Mouse (Mus musculus) hindbrain, embryonic 13.5 days (tissue): Measurements from ENCODE around the gene Lrfn3. TPM values are rescaled to one million over a fixed set of nuclear protein-coding genes. Genes with fewer than 3 reads are reported as not detected.

Experiments used
- ATAC-seq: fragments of 200-750 bp; cut with Nextera tagmentation; 2 replicates; pipeline ENCODE4 v1.8.0; 2017; ENCODE audit warnings: moderate TSS enrichment; ENCODE audit not compliant: low FRiP score
- H3K27ac ChIP-seq: fragments of 300-500 bp; sonication (generic); 2 replicates; pipeline ENCODE4 v1.5.1; 2015; ENCODE audit warnings: inconsistent platforms, mild to moderate bottlenecking, moderate library complexity
- H3K27me3 ChIP-seq: fragments of 300-500 bp; sonication (generic); 2 replicates; pipeline ENCODE4 v1.6.1; 2015; ENCODE audit warnings: mild to moderate bottlenecking, inconsistent platforms
- H3K36me3 ChIP-seq: fragments of 300-500 bp; sonication (generic); 2 replicates; pipeline ENCODE4 v1.6.1; 2015; ENCODE audit warnings: mild to moderate bottlenecking, inconsistent platforms
- H3K4me1 ChIP-seq: fragments of 300-500 bp; sonication (generic); replicated peaks from 2 replicates; pipeline ENCODE4 v1.6.1; 2015; ENCODE audit warnings: inconsistent platforms
- H3K4me2 ChIP-seq: fragments of 300-500 bp; sonication (generic); 2 replicates; pipeline ENCODE4 v1.6.1; 2015; ENCODE audit warnings: inconsistent platforms, mild to moderate bottlenecking, moderate library complexity
- H3K4me3 ChIP-seq: fragments of 300-500 bp; sonication (generic); 2 replicates; pipeline ENCODE4 v1.5.1; 2015; ENCODE audit warnings: mild to moderate bottlenecking, inconsistent platforms
- H3K9ac ChIP-seq: fragments of 300-500 bp; sonication (generic); 2 replicates; pipeline ENCODE4 v1.6.1; 2015; ENCODE audit warnings: mild to moderate bottlenecking, inconsistent platforms
- H3K9me3 ChIP-seq: fragments of 300-500 bp; sonication (generic); 2 replicates; pipeline ENCODE4 v1.6.1; 2016; ENCODE audit warnings: inconsistent platforms
- WGBS: fragments of 180-500 bp; shearing (Covaris S2); methylation state at CpG from one replicate; pipeline ENCODE4 v1.1.7; 2015; 5-methylcytosine and 5-hydroxymethylcytosine counted together
- polyA plus RNA-seq: library from polyadenylated mRNA; unstranded; fragments of >200 nt; fragmentation: Nextera tagmentation; extraction: Ambion mirVana; gene quantifications from 2 replicates; pipeline ENCODE4 v1.2.1, GENCODE M21; 2015

The Lrfn3 gene
- polyA plus RNA-seq, 1 experiment from 2014 or later = 13.2 TPM

DNA sequence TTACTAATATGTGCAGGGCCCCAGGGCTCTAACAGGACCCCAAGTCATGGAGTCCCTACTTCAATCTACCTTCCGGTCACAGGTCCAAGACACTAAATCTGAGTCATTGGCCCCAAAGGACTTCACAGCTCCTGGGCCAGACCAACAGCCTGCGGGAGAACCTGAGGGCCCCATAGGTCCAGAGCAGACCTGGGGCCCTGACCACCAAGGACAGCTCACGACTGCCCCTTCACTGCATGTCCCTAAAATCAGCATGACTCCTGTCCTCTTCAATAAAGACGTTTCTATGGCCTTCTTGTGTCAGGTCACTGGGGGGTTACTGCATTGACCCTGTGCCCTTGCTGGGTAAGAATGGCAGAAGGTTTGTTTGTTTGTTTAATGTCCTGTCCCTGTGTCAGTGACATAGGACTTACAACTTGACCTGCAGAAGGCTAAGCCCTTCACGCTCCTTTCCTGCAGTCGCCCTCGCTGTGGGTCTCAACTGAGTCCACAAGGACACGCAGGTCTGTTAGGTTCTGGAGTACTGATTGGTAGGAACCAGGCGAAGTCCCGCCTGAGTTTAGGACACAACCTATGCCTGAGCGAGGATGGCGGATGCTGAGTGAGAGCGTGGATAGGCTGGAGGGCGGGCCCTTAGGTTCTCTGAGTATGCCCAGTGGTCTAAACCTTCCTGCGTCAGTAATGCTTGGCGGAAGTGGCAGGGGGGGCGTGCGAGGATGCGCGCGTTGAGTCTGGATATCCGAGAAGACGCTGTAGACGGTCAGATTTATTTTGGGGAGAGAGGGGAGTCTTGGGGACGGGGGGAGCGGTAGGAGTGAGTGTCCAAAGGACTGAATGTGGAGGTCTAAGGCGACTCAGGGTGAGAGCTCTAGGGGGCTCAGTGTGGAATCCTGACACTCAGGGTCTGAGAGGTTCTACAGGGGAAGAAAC lies 54.2 kb downstream of the Lrfn3 start, which contains the start of gene Alkbh6:
Alkbh6 (plus strand) TSS at position 642 of the 930 bp plus-strand sequence.
- Histone ChIP-seq H3K27ac (peak within 1 kb of the TSS; percentile 85), H3K36me3 (peaks cover 61% of the 10 kb centered on the region), H3K9me3 (no peaks in the 10 kb centered on the region), H3K4me1 (peaks cover 24% of the 10 kb centered on the region), H3K4me3 (peak within 1 kb of the TSS; percentile 70), H3K9ac (peak within 1 kb of the TSS; percentile 82), H3K4me2 (peak within 1 kb of the TSS; percentile 89), H3K27me3 (no peaks in the 10 kb centered on the region)
- peak; percentile 99 for ATAC-seq
- WGBS = 4% methylated on average over 27 of the region's 27 CpGs

DNA sequence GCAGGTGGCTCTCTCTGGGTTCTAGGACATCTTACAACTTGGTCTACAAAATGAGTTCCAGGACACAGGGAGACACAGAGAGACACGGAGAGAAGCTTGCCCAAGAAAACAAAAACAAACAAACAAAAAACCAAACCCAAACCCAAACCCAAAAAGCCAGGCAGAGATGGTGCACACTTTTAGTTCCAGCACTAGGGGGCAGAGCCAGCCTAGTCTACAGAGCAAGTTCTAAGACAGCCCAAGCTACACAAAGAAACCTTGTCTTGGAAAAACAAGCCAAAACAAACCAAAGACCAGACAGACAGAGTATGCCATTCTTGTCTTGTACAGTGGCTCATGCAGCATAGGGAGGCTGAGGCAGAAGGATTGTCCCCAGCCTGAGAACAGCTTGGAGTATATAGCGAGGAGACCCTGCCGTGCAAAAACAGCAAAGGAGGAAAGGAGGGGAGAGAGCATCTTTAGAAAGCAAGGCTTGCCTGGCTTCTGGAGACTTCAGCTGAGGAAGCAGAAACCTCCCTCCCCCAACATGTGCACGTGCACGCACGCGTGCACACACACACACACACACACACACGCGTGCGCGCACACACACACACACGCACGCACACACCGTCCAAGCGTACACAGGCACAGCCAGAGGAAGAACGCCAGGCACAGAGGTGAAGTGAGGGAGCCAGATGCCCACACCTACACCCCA lies 56.3 kb downstream of the Lrfn3 start:
- peaks cover 62% of the 10 kb centered on the region for H3K36me3 ChIP-seq
- peak overlapping the region; percentile 55; the same call in 1 of the 2 replicates for H3K27ac ChIP-seq
- 93% methylated on average over 16 of the region's 16 CpGs for WGBS

More for the DNA sequence above, 56.3 kb downstream of the Lrfn3 start:
- Histone ChIP-seq H3K9ac (no peak overlapping the region), H3K4me3 (no peak overlapping the region), H3K4me1 (peaks cover 24% of the 10 kb centered on the region), H3K4me2 (no peak overlapping the region), H3K27me3 (no peaks in the 10 kb centered on the region), H3K9me3 (no peaks in the 10 kb centered on the region)
- no peak for ATAC-seq

Other genes with a start within 250 kb of the Lrfn3 start
- 17.5 and 19.8 TPM in 2 replicates for gene Zfp382, start 240.8 kb downstream of the Lrfn3 start, polyA plus RNA-seq
- 17.5 and 18.6 TPM in 2 replicates for gene Zfp146, start 193.0 kb downstream of the Lrfn3 start, polyA plus RNA-seq
- 4.5 and 8.0 TPM in 2 replicates for gene Cox7a1, start 178.6 kb downstream of the Lrfn3 start, polyA plus RNA-seq
- gene Capns1, start 164.0 kb downstream of the Lrfn3 start, polyA plus RNA-seq = 68.1 and 78.1 TPM in 2 replicates
- gene Polr2i, start 130.8 kb downstream of the Lrfn3 start, polyA plus RNA-seq = 174 and 175 TPM in 2 replicates
- 383 and 390 TPM in 2 replicates for gene Tbcb, start 130.5 kb downstream of the Lrfn3 start, polyA plus RNA-seq
- gene Ovol3, start 127.0 kb downstream of the Lrfn3 start, polyA plus RNA-seq = not detected in 2 replicates
- 0.43 and 0.66 TPM in 2 replicates for gene Thap8, start 82.7 kb downstream of the Lrfn3 start, polyA plus RNA-seq
- gene Wdr62, start 82.4 kb downstream of the Lrfn3 start, polyA plus RNA-seq = 3.1 and 4.3 TPM in 2 replicates
- 84.2 and 90.1 TPM in 2 replicates for gene Clip3, start 71.0 kb downstream of the Lrfn3 start, polyA plus RNA-seq
- gene Alkbh6, start 54.1 kb downstream of the Lrfn3 start, polyA plus RNA-seq = 118 and 126 TPM in 2 replicates
- 13.1 and 16.8 TPM in 2 replicates for gene Syne4, start 48.0 kb downstream of the Lrfn3 start, polyA plus RNA-seq
- gene E130208F15Rik, start 41.0 kb downstream of the Lrfn3 start, polyA plus RNA-seq = 0.36 TPM in 1 of 2 replicates, not detected in the other
- 21.4 and 21.6 TPM in 2 replicates for gene Sdhaf1, start 38.9 kb downstream of the Lrfn3 start, polyA plus RNA-seq
- 29.8 and 38.1 TPM in 2 replicates for gene Tyrobp, start 51.0 kb upstream of the Lrfn3 start, polyA plus RNA-seq
- 0.52 and 0.88 TPM in 2 replicates for gene Hcst, start 57.1 kb upstream of the Lrfn3 start, polyA plus RNA-seq
- gene Nfkbid, start 59.0 kb upstream of the Lrfn3 start, polyA plus RNA-seq = 2.0 TPM in 2 replicates
- gene Aplp1, start 82.8 kb upstream of the Lrfn3 start, polyA plus RNA-seq = 583 and 599 TPM in 2 replicates
- 6.6 and 10.0 TPM in 2 replicates for gene Kirrel2, start 94.9 kb upstream of the Lrfn3 start, polyA plus RNA-seq
- gene Nphs1, start 95.5 kb upstream of the Lrfn3 start, polyA plus RNA-seq = 0.94 and 1.8 TPM in 2 replicates
- not detected in 2 replicates for gene Prodh2, start 130.8 kb upstream of the Lrfn3 start, polyA plus RNA-seq
- 103 and 111 TPM in 2 replicates for gene Arhgap33, start 172.3 kb upstream of the Lrfn3 start, polyA plus RNA-seq
- 7.8 and 7.9 TPM in 2 replicates for gene Hspb6, start 189.4 kb upstream of the Lrfn3 start, polyA plus RNA-seq
- 8.1 and 8.4 TPM in 2 replicates for gene Proser3, start 189.5 kb upstream of the Lrfn3 start, polyA plus RNA-seq
- 51.7 and 57.9 TPM in 2 replicates for gene Lin37, start 197.1 kb upstream of the Lrfn3 start, polyA plus RNA-seq
- gene U2af1l4, start 200.5 kb upstream of the Lrfn3 start, polyA plus RNA-seq = 98.9 and 105 TPM in 2 replicates
- 15.4 and 19.8 TPM in 2 replicates for gene Gm49396, start 200.6 kb upstream of the Lrfn3 start, polyA plus RNA-seq
- gene Psenen, start 200.9 kb upstream of the Lrfn3 start, polyA plus RNA-seq = 134 and 139 TPM in 2 replicates
- 5.3 and 6.1 TPM in 2 replicates for gene Igflr1, start 202.7 kb upstream of the Lrfn3 start, polyA plus RNA-seq
- gene Kmt2b, start 226.0 kb upstream of the Lrfn3 start, polyA plus RNA-seq = 10.7 and 11.3 TPM in 2 replicates
- 0.21 and 0.25 TPM in 2 replicates for gene Zbtb32, start 236.1 kb upstream of the Lrfn3 start, polyA plus RNA-seq